ENCODE assay signal across 8 mouse cellular contexts in the genomic region with DNA sequence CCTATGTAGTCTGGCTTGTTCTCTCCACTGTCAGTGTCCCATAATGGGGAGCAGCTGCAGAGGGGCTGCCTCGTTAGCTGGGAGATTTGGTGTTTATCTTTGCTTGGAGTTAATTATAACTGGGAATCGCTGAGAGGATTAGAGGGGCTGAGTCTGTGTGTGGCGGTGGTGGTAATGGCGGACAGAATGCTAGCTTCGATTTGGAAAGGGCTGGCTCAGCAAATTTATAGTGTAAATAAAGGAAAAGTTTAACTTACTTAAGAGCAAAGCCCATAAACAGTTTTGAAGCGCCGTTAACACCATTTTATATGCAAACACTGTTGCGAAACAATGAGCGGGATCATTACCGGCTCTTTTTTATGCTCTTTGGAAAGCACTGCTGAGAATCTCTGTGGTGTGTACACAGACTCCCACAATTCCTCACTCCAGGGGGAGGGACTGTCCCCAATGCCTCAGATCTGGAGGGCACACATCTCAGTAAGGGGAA.
DNase-seq lines count a peak whose midpoint lies in the region; ATAC-seq and TF ChIP-seq lines count a peak whose summit lies in the region.

No protein-coding gene starts in this region.

- peaks cover 20% of the 10 kb centered on the region for H3K4me1 ChIP-seq in embryonic facial prominence, embryonic 13.5 days
- peaks cover 40% of the 10 kb centered on the region for H3K4me1 ChIP-seq in limb, embryonic 10.5 days
- H3K4me1 ChIP-seq in midbrain, embryonic 12.5 days = peaks cover 27% of the 10 kb centered on the region

- no peaks in the 10 kb centered on the region for H3K27me3 ChIP-seq in embryonic facial prominence, embryonic 13.5 days
- H3K27me3 ChIP-seq in limb, embryonic 10.5 days (ENCODE audit: low read depth, poor library complexity, severe bottlenecking) = peaks cover 65% of the 10 kb centered on the region
- no peaks in the 10 kb centered on the region for H3K27me3 ChIP-seq in midbrain, embryonic 12.5 days

- intact Hi-C loops in heart, postnatal 36 days (cut with DNase I) = loop anchor here (5.0 kb wide), 3 partner anchors 75 to 830 kb away; no protein-coding TSS in a partner anchor
- intact Hi-C loops in left cerebral cortex, adult 2 months (cut with DNase I) = loop anchor here (2.0 to 5.0 kb wide), 3 partner anchors 76 to 720 kb away; no protein-coding TSS in a partner anchor

- 34% methylated on average over 10 of the region's 10 CpGs for WGBS in embryonic facial prominence, embryonic 13.5 days
- 36% methylated on average over 10 of the region's 10 CpGs for WGBS in limb, embryonic 10.5 days
- WGBS in midbrain, embryonic 12.5 days = 39% methylated on average over 10 of the region's 10 CpGs

- no peak for TF ChIP-seq CTCF in left cerebral cortex, adult 2 months (IDR thresholded peaks at IDR 0.05)

- no peak overlapping the region; the same call in 1 of the 2 replicates for H3K27ac ChIP-seq in embryonic facial prominence, embryonic 13.5 days
- no peak overlapping the region; the same call in 1 of the 2 replicates for H3K27ac ChIP-seq in limb, embryonic 10.5 days
- H3K27ac ChIP-seq in midbrain, embryonic 12.5 days (replicated peaks) = peak overlapping the region; percentile 66
- no peak overlapping the region for H3K27ac ChIP-seq in left cerebral cortex, adult 2 months

- DNase-seq in heart, adult 11 months = peak; percentile 16
- no peak for DNase-seq in heart, postnatal 36 days
- DNase-seq in limb, embryonic 10.5 days (ENCODE audit: low spot score) = no peak
- no peak for DNase-seq in left cerebral cortex, adult 2 months (ENCODE audit: extremely low spot score in 1 of 2, low spot score in 2 of 2)
- DNase-seq in thymus, postnatal 14 days = no peak
- DNase-seq in cerebellum, postnatal 14 days = no peak

- H3K4me2 ChIP-seq in embryonic facial prominence, embryonic 13.5 days = peak overlapping the region; percentile 46
- peak overlapping the region; percentile 18 for H3K4me2 ChIP-seq in midbrain, embryonic 12.5 days (replicated peaks)

- peaks cover 6% of the 10 kb centered on the region for H3K36me3 ChIP-seq in embryonic facial prominence, embryonic 13.5 days
- H3K36me3 ChIP-seq in limb, embryonic 10.5 days = no peaks in the 10 kb centered on the region
- H3K36me3 ChIP-seq in midbrain, embryonic 12.5 days = no peaks in the 10 kb centered on the region

- peak; percentile 62; the same call in 1 of the 2 replicates for ATAC-seq in embryonic facial prominence, embryonic 13.5 days (ENCODE audit: insufficient number of reproducible peaks, insufficient read depth, low FRiP score, low TSS enrichment, low read depth)
- ATAC-seq in midbrain, embryonic 12.5 days (ENCODE audit: low FRiP score, low read depth) = peak; percentile 73

- H3K4me3 ChIP-seq in embryonic facial prominence, embryonic 13.5 days = peak overlapping the region; percentile 12; the same call in 1 of the 2 replicates
- peak overlapping the region; percentile 29 for H3K4me3 ChIP-seq in limb, embryonic 10.5 days
- H3K4me3 ChIP-seq in midbrain, embryonic 12.5 days = no peak overlapping the region
- no peak overlapping the region for H3K4me3 ChIP-seq in left cerebral cortex, adult 2 months

- 0 out of 2 replicates have a peak overlapping the region, but pooled peaks have one; percentile 36 for H3K9ac ChIP-seq in embryonic facial prominence, embryonic 13.5 days
- no peak overlapping the region for H3K9ac ChIP-seq in midbrain, embryonic 12.5 days (replicated peaks)

- no peaks in the 10 kb centered on the region for H3K9me3 ChIP-seq in embryonic facial prominence, embryonic 13.5 days
- H3K9me3 ChIP-seq in limb, embryonic 10.5 days (replicated peaks) = no peaks in the 10 kb centered on the region
- H3K9me3 ChIP-seq in midbrain, embryonic 12.5 days = no peaks in the 10 kb centered on the region

Comparison
In these comparisons a context has a peak if more than half of its experiments do, and no peak if none do; other contexts are left out.
1. H3K4me3 ChIP-seq: peak in embryonic facial prominence, embryonic 13.5 days (single experiment) and limb, embryonic 10.5 days (single experiment); none in midbrain, embryonic 12.5 days (single experiment) and left cerebral cortex, adult 2 months (single experiment).